Mouse (Mus musculus): ENCODE results near the gene H2al1a.

DNA sequence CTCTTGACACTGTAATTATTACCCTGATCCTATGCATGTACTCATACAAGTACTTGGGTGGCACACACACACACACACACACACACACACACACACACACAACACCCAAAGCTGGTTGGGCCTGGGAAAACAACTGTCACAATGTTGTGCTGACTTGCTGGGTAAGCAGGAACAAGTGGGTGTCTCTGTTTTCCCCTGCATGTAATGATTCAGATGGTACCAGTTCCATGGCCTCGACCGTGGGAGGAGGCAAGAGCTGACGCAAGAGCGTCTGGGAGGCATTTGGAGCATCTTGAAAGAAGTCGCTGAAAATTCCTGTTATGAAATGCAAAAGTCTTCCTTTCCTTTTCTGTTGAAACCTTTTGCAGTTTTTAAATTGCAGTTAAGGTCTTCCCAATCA is 45.0 kb upstream of the H2al1a start:
- TF ChIP-seq CTCF (IDR thresholded peaks at IDR 0.05; ENCODE audit: control insufficient read depth, insufficient read depth, low read length) (no peak), POLR2A (IDR thresholded peaks at IDR 0.05; ENCODE audit: borderline replicate concordance, control insufficient read depth, low read depth, low read length) (no peak)
